Mouse (Mus musculus): ENCODE measurements around the gene Olfr544. TPM values are rescaled to one million over a fixed set of nuclear protein-coding genes. Genes with fewer than 3 reads are reported as not detected.
A peak's percentile ranks its signal among the peaks of the same experiment; 100 is the strongest.

The Olfr544 gene
- total RNA-seq (2014; rRNA removed; ENCODE audit: low replicate concordance) (not detected in 2 replicates), polyA plus RNA-seq (2015; fragmentation: Nextera tagmentation; extraction: Ambion mirVana) (not detected in 2 replicates)

DNA sequence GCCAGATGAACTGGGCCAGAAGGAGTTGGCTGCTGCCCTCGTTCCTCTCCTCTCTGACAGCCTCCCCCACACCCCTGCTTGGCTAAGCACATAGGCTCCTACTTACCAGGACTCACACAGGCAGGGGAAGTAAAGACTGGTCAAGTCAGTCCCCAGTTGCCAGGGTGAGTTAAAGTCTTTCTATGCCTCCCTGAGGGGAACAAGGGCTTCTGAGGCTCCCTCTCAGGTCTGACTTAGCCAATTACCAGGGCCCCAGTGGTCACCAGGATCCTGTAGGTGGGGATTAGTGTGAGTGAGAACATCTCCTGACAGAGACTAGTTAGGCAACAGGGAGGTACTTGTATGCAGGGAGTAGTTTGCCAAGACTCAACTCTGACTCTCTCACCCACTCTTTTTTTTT, at the start of gene Olfr544:
TSS of gene Olfr544 (minus strand) at position 153 of the 400 bp plus-strand sequence.
- Histone ChIP-seq H3K36me3 (replicated peaks; ENCODE audit: control insufficient read depth, insufficient read depth, low read length) (no peaks in the 10 kb centered on the region), H3K4me2 (ENCODE audit: low read depth, low read length) (no peak within 1 kb of the TSS), H3K27me3 (ENCODE audit: control insufficient read depth, insufficient read depth, low read length) (no peaks in the 10 kb centered on the region), H3K27ac (ENCODE audit: low read depth) (no peak within 1 kb of the TSS), H3K9ac (replicated peaks; ENCODE audit: low read depth, low read length) (no peak within 1 kb of the TSS), H3K9me3 (replicated peaks; ENCODE audit: control insufficient read depth, low read length) (no peaks in the 10 kb centered on the region), H3K4me1 (ENCODE audit: control insufficient read depth, insufficient read depth) (no peaks in the 10 kb centered on the region), H3K4me3 (ENCODE audit: low read depth, low read length) (no peak within 1 kb of the TSS)
- DNase-seq (ENCODE audit: low spot score), result no peak
- TF ChIP-seq EP300 (IDR thresholded peaks at IDR 0.05; ENCODE audit: low read depth), result no peak
- no peak for ATAC-seq (ENCODE audit: insufficient read depth, low read depth)
- 56% methylated on average over 1 of the region's 1 CpGs for WGBS

DNA sequence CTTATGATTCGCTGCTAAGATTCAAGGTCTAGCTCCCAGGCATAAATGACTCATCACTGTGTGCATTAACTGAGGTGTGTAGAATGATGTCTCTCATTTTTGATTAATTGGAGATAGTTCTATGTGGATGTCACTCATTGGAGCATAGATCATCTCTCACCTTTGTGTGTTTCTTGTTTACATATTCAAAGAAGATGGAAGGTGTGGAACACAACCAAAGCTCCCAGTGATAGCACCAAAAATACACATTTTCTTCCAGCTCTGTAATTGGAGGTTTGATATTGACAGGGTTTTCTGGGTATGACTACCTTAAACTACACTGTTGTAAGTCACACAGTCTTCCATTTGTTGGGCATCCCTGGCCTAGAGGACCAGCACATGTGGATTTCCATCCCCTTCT, 46.3 kb upstream of the Olfr544 start, which contains the start of gene Olfr547:
TSS of gene Olfr547 (plus strand) at position 301 of the 400 bp plus-strand sequence.
- TF ChIP-seq CTCF (IDR thresholded peaks at IDR 0.05; ENCODE audit: low read depth) (no peak), EP300 (IDR thresholded peaks at IDR 0.05; ENCODE audit: low read depth) (no peak)
- WGBS, result 63% methylated on average over 1 of the region's 1 CpGs
- no peaks in the 10 kb centered on the region for H3K36me3 ChIP-seq (replicated peaks; ENCODE audit: control insufficient read depth, insufficient read depth, low read length)
- H3K4me1 ChIP-seq (ENCODE audit: control insufficient read depth, insufficient read depth), result no peaks in the 10 kb centered on the region
- no peak within 1 kb of the TSS for H3K27ac ChIP-seq (ENCODE audit: low read depth)
- H3K27me3 ChIP-seq (ENCODE audit: control insufficient read depth, insufficient read depth, low read length), result no peaks in the 10 kb centered on the region
- no peak for DNase-seq (ENCODE audit: low spot score)
- no peak for ATAC-seq (ENCODE audit: insufficient read depth, low read depth)
- no peaks in the 10 kb centered on the region for H3K9me3 ChIP-seq (replicated peaks; ENCODE audit: control insufficient read depth, low read length)
- H3K4me2 ChIP-seq (ENCODE audit: low read depth, low read length), result no peak within 1 kb of the TSS
- H3K9ac ChIP-seq (replicated peaks; ENCODE audit: low read depth, low read length), result no peak within 1 kb of the TSS
- H3K4me3 ChIP-seq (ENCODE audit: low read depth, low read length), result no peak within 1 kb of the TSS

DNA sequence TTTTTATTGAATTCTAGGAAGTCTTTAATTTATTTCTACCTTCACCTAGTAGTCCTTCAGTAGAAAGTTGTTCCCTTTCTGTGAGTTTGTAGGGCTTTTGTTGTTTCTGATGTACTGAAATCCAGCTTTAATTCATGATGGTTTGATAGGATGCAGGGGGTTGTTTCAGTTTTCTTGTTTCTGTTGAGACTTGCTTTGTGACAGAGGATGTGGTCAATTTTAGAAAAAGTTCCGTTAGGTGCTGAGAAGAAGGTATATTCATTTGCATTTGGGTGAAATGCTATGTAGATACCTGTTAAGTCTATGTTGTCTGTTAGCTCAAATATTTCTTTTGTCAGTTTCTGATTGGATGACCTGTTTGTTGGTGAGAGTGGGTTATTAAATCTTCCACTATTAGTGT, 40.9 kb upstream of the Olfr544 start:
- TF ChIP-seq CTCF (IDR thresholded peaks at IDR 0.05; ENCODE audit: low read depth) (no peak), EP300 (IDR thresholded peaks at IDR 0.05; ENCODE audit: low read depth) (no peak)
- H3K4me3 ChIP-seq (ENCODE audit: low read depth, low read length), result no peak overlapping the region
- no peaks in the 10 kb centered on the region for H3K27me3 ChIP-seq (ENCODE audit: control insufficient read depth, insufficient read depth, low read length)
- no peak overlapping the region for H3K27ac ChIP-seq (ENCODE audit: low read depth)
- no peak overlapping the region for H3K4me2 ChIP-seq (ENCODE audit: low read depth, low read length)
- no peaks in the 10 kb centered on the region for H3K9me3 ChIP-seq (replicated peaks; ENCODE audit: control insufficient read depth, low read length)
- H3K36me3 ChIP-seq (replicated peaks; ENCODE audit: control insufficient read depth, insufficient read depth, low read length), result no peaks in the 10 kb centered on the region
- H3K4me1 ChIP-seq (ENCODE audit: control insufficient read depth, insufficient read depth), result no peaks in the 10 kb centered on the region
- no peak overlapping the region for H3K9ac ChIP-seq (replicated peaks; ENCODE audit: low read depth, low read length)
- ATAC-seq (ENCODE audit: insufficient read depth, low read depth), result no peak
- DNase-seq (ENCODE audit: low spot score), result no peak
- WGBS, result 69% methylated on average over 1 of the region's 1 CpGs

DNA sequence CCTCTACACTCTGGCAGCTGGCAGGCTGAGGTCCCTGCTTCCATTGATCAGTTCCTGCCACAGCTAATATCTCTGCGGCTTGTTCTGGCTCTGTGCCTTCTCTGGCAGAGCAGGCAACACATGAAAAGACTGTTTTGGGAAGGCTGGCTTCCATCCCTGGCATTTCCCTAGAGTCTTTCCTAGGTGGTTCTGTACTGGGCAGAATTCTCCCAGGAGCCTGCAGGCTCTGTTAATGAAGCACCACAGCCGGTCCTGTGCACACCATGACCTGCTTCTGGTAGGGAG, 28.9 kb upstream of the Olfr544 start:
- ATAC-seq (ENCODE audit: insufficient read depth, low read depth) (no peak), DNase-seq (ENCODE audit: low spot score) (no peak)
- WGBS, result 54% methylated on average over 2 of the region's 2 CpGs
- Histone ChIP-seq H3K9me3 (replicated peaks; ENCODE audit: control insufficient read depth, low read length) (no peaks in the 10 kb centered on the region), H3K4me3 (ENCODE audit: low read depth, low read length) (no peak overlapping the region), H3K27ac (ENCODE audit: low read depth) (no peak overlapping the region), H3K27me3 (ENCODE audit: control insufficient read depth, insufficient read depth, low read length) (peaks cover 17% of the 10 kb centered on the region), H3K4me2 (ENCODE audit: low read depth, low read length) (no peak overlapping the region), H3K9ac (replicated peaks; ENCODE audit: low read depth, low read length) (no peak overlapping the region), H3K4me1 (ENCODE audit: control insufficient read depth, insufficient read depth) (no peaks in the 10 kb centered on the region), H3K36me3 (replicated peaks; ENCODE audit: control insufficient read depth, insufficient read depth, low read length) (no peaks in the 10 kb centered on the region)
- TF ChIP-seq CTCF (IDR thresholded peaks at IDR 0.05; ENCODE audit: low read depth) (no peak), EP300 (IDR thresholded peaks at IDR 0.05; ENCODE audit: low read depth) (no peak)

DNA sequence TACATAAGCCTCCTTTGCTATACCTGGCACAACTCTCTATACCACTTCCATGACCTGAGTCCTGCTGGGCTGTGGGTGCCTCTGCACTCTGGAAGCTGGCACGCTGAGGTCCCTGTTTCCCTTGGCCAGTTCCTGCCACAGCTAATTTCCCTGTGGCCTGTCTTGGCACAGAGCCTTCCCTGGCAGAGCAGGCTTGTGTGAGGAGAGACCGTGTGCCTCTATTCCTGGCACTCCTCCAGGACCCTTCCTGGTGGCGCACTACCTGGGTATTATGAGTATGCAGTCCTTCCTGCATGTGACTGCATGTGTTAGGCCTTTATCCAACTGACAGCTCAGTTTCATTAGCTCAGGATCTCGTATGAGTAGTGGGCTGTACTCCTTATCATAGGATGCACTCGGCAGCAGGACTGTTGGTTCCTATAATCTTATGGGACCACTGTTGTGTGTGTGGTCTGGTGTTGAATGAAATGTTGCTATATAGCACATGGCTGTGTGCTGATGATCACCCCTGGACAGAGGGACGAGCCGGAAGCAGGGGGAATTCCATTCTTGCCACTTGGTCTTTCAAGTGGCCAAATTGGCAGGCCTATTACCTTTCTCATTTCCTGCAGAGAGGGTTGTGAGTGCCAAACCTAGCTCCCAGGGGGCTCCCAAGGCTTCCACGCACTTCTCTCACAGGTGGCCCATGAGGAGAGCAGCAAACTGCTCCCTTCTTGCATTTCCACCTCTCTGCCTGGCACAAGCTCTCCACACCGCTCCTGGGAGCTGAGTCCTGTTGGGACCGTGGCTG, 28.3 kb upstream of the Olfr544 start:
- Histone ChIP-seq H3K27me3 (ENCODE audit: control insufficient read depth, insufficient read depth, low read length) (peaks cover 17% of the 10 kb centered on the region), H3K36me3 (replicated peaks; ENCODE audit: control insufficient read depth, insufficient read depth, low read length) (no peaks in the 10 kb centered on the region), H3K4me3 (ENCODE audit: low read depth, low read length) (no peak overlapping the region), H3K9me3 (replicated peaks; ENCODE audit: control insufficient read depth, low read length) (no peaks in the 10 kb centered on the region), H3K4me1 (ENCODE audit: control insufficient read depth, insufficient read depth) (no peaks in the 10 kb centered on the region), H3K4me2 (ENCODE audit: low read depth, low read length) (no peak overlapping the region), H3K9ac (replicated peaks; ENCODE audit: low read depth, low read length) (no peak overlapping the region), H3K27ac (ENCODE audit: low read depth) (no peak overlapping the region)
- WGBS, result 33% methylated on average over 10 of the region's 10 CpGs
- DNase-seq (ENCODE audit: low spot score) (peak; percentile 18), ATAC-seq (ENCODE audit: insufficient read depth, low read depth) (peak; percentile 31; the same call in 1 of the 2 replicates)
- TF ChIP-seq CTCF (IDR thresholded peaks at IDR 0.05; ENCODE audit: low read depth) (no peak), EP300 (IDR thresholded peaks at IDR 0.05; ENCODE audit: low read depth) (no peak)

DNA sequence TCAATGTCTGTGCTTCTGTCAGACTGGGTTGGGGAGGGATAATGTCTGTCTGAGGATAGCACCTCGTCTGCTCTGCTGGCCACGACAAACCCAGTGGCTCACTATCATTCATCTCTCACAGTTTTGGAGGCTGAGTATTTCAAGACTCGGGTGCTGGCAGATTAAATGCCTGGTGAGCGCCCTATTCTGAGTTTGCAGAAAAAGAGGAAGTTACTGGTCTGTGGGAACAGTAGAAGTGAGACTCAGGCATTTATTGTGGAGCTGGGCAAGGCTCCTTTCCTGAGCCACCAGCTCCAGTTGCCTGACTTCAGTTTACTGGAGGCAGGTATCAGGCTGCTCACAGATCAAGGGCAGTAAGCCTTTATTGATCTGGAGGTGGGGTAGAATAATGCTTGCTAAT, 26.0 kb upstream of the Olfr544 start:
- Histone ChIP-seq H3K27me3 (ENCODE audit: control insufficient read depth, insufficient read depth, low read length) (peaks cover 17% of the 10 kb centered on the region), H3K27ac (ENCODE audit: low read depth) (no peak overlapping the region), H3K9me3 (replicated peaks; ENCODE audit: control insufficient read depth, low read length) (no peaks in the 10 kb centered on the region), H3K4me2 (ENCODE audit: low read depth, low read length) (no peak overlapping the region), H3K9ac (replicated peaks; ENCODE audit: low read depth, low read length) (no peak overlapping the region), H3K36me3 (replicated peaks; ENCODE audit: control insufficient read depth, insufficient read depth, low read length) (no peaks in the 10 kb centered on the region), H3K4me3 (ENCODE audit: low read depth, low read length) (no peak overlapping the region), H3K4me1 (ENCODE audit: control insufficient read depth, insufficient read depth) (no peaks in the 10 kb centered on the region)
- no peak for TF ChIP-seq CTCF (IDR thresholded peaks at IDR 0.05; ENCODE audit: low read depth)
- WGBS, result 51% methylated on average over 4 of the region's 4 CpGs
- no peak for DNase-seq (ENCODE audit: low spot score)
- no peak for ATAC-seq (ENCODE audit: insufficient read depth, low read depth)
